Mouse (Mus musculus) embryonic facial prominence, embryonic 14.5 days (tissue): Measurements from ENCODE around the gene Elf2. TPM values are rescaled to one million over a fixed set of nuclear protein-coding genes. Genes with fewer than 3 reads are reported as not detected.

Experiments
- ATAC-seq: fragments of 200-750 bp; cut with Nextera tagmentation; 2 replicates; pipeline ENCODE4 v1.8.0; 2017; ENCODE audit warnings: low read depth, moderate number of reproducible peaks, moderate TSS enrichment
- DNase-seq: peaks from one replicate; pipeline ENCODE4 v3.0.0-alpha.2; 2015; ENCODE audit warnings: low spot score
- H3K27ac ChIP-seq: fragments of 300-500 bp; sonication (generic); replicated peaks from 2 replicates; pipeline ENCODE4 v1.5.1; 2014; ENCODE audit warnings: low read depth, mild to moderate bottlenecking, low read length, moderate library complexity
- H3K27me3 ChIP-seq: fragments of 300-500 bp; sonication (generic); replicated peaks from 2 replicates; pipeline ENCODE4 v1.6.1; 2014; ENCODE audit warnings: low read length; ENCODE audit not compliant: control insufficient read depth, insufficient read depth
- H3K36me3 ChIP-seq: fragments of 300-500 bp; sonication (generic); 2 replicates; pipeline ENCODE4 v1.6.1; 2014; ENCODE audit warnings: low read length, mixed read lengths; ENCODE audit not compliant: control insufficient read depth, insufficient read depth
- H3K4me1 ChIP-seq: fragments of 300-500 bp; sonication (generic); 2 replicates; pipeline ENCODE4 v1.6.1; 2014; ENCODE audit warnings: antibody characterized with exemption, low read length; ENCODE audit not compliant: control insufficient read depth, insufficient read depth
- H3K4me2 ChIP-seq: fragments of 300-500 bp; sonication (generic); 2 replicates; pipeline ENCODE4 v1.6.1; 2014; ENCODE audit warnings: low read depth, mild to moderate bottlenecking, low read length, moderate library complexity, mixed read lengths
- H3K4me3 ChIP-seq: fragments of 300-500 bp; sonication (generic); 2 replicates; pipeline ENCODE4 v1.5.1; 2014; ENCODE audit warnings: low read depth, mild to moderate bottlenecking, low read length
- H3K9ac ChIP-seq: fragments of 300-500 bp; sonication (generic); 2 replicates; pipeline ENCODE4 v1.6.1; 2014; ENCODE audit warnings: low read depth, mild to moderate bottlenecking, low read length, moderate library complexity, mixed read lengths
- H3K9me3 ChIP-seq: fragments of 300-500 bp; sonication (generic); 2 replicates; pipeline ENCODE4 v1.6.1; 2016; ENCODE audit warnings: low read length; ENCODE audit not compliant: control insufficient read depth
- WGBS: fragments of 180-500 bp; shearing (Covaris S2); extraction: QIAGEN DNeasy Blood & Tissue Kit; methylation state at CpG from one replicate; pipeline ENCODE4 v1.1.7; 2014; 5-methylcytosine and 5-hydroxymethylcytosine counted together
- polyA plus RNA-seq: library from polyadenylated mRNA; unstranded; fragments of >200 nt; fragmentation: Nextera tagmentation; extraction: Ambion mirVana; gene quantifications from 2 replicates; pipeline ENCODE4 v1.2.1, GENCODE M21; 2014

Gene Elf2
- polyA plus RNA-seq, 1 experiment from 2014 or later, result 56.8 TPM

- Histone ChIP-seq H3K27ac (no peak overlapping the region), H3K27me3 (no peaks in the 10 kb centered on the region), H3K36me3 (no peaks in the 10 kb centered on the region), H3K4me1 (no peaks in the 10 kb centered on the region), H3K4me2 (peak overlapping the region; percentile 26; the same call in 1 of the 2 replicates), H3K9me3 (no peaks in the 10 kb centered on the region), H3K9ac (no peak overlapping the region), H3K4me3 (no peak overlapping the region)
- peak; percentile 86 for ATAC-seq
- DNase-seq, result peak; percentile 91
- WGBS, result 29% methylated on average over 13 of the region's 13 CpGs
These were observed 106.3 kb downstream of the Elf2 start for GRCm38 (mm10) chr3:51233918-51234751.

GRCm38 (mm10) chr3:51233474-51233873 lies 107.0 kb downstream of the Elf2 start:
- H3K9ac ChIP-seq, result no peak overlapping the region
- ATAC-seq (no peak), DNase-seq (no peak)
- 53% methylated on average over 5 of the region's 5 CpGs for WGBS
- H3K36me3 ChIP-seq, result no peaks in the 10 kb centered on the region
- peaks cover 4% of the 10 kb centered on the region; the same call in 1 of the 2 replicates for H3K4me1 ChIP-seq
- no peaks in the 10 kb centered on the region for H3K9me3 ChIP-seq
- no peak overlapping the region for H3K4me3 ChIP-seq
- H3K27me3 ChIP-seq, result no peaks in the 10 kb centered on the region
- H3K4me2 ChIP-seq, result no peak overlapping the region
- H3K27ac ChIP-seq, result no peak overlapping the region

GRCm38 (mm10) chr3:51232205-51232910 lies 108.1 kb downstream of the Elf2 start:
- H3K4me3 ChIP-seq, result no peak overlapping the region
- H3K4me1 ChIP-seq, result peaks cover 4% of the 10 kb centered on the region; the same call in 1 of the 2 replicates
- WGBS, result 94% methylated on average over 3 of the region's 3 CpGs
- no peak overlapping the region for H3K27ac ChIP-seq
- no peak overlapping the region for H3K9ac ChIP-seq
- H3K4me2 ChIP-seq, result no peak overlapping the region
- DNase-seq (no peak), ATAC-seq (no peak)
- no peaks in the 10 kb centered on the region for H3K36me3 ChIP-seq
- H3K27me3 ChIP-seq, result no peaks in the 10 kb centered on the region
- H3K9me3 ChIP-seq, result no peaks in the 10 kb centered on the region

- no peak for ATAC-seq
- Histone ChIP-seq H3K9ac (no peak overlapping the region), H3K9me3 (no peaks in the 10 kb centered on the region), H3K36me3 (no peaks in the 10 kb centered on the region), H3K27ac (no peak overlapping the region), H3K4me1 (peaks cover 6% of the 10 kb centered on the region), H3K27me3 (no peaks in the 10 kb centered on the region), H3K4me2 (no peak overlapping the region), H3K4me3 (no peak overlapping the region)
- no peak for DNase-seq
- 65% methylated on average over 3 of the region's 3 CpGs for WGBS
These were observed 109.0 kb downstream of the Elf2 start for GRCm38 (mm10) chr3:51231499-51231898.

- no peaks in the 10 kb centered on the region for H3K36me3 ChIP-seq
- DNase-seq, result no peak
- 82% methylated on average over 5 of the region's 5 CpGs for WGBS
- ATAC-seq, result no peak
- H3K27ac ChIP-seq, result no peak overlapping the region
- H3K9me3 ChIP-seq, result no peaks in the 10 kb centered on the region
- H3K9ac ChIP-seq, result no peak overlapping the region
- no peaks in the 10 kb centered on the region for H3K27me3 ChIP-seq
- H3K4me3 ChIP-seq, result no peak overlapping the region
- H3K4me1 ChIP-seq, result peaks cover 11% of the 10 kb centered on the region
- H3K4me2 ChIP-seq, result no peak overlapping the region
These were observed 109.6 kb downstream of the Elf2 start for GRCm38 (mm10) chr3:51230886-51231285.

- no peak overlapping the region for H3K27ac ChIP-seq
- H3K4me3 ChIP-seq, result no peak overlapping the region
- no peak for DNase-seq
- no peak overlapping the region for H3K4me2 ChIP-seq
- H3K4me1 ChIP-seq, result peaks cover 11% of the 10 kb centered on the region
- H3K27me3 ChIP-seq, result no peaks in the 10 kb centered on the region
- WGBS, result 90% methylated on average over 6 of the region's 6 CpGs
- H3K36me3 ChIP-seq, result no peaks in the 10 kb centered on the region
- no peak for ATAC-seq
- H3K9me3 ChIP-seq, result no peaks in the 10 kb centered on the region
- H3K9ac ChIP-seq, result no peak overlapping the region
These were observed 110.2 kb downstream of the Elf2 start for GRCm38 (mm10) chr3:51230146-51230835.

- Histone ChIP-seq H3K4me2 (no peak overlapping the region), H3K4me1 (peaks cover 11% of the 10 kb centered on the region), H3K36me3 (no peaks in the 10 kb centered on the region), H3K27ac (no peak overlapping the region), H3K27me3 (no peaks in the 10 kb centered on the region), H3K9me3 (no peaks in the 10 kb centered on the region), H3K9ac (no peak overlapping the region), H3K4me3 (no peak overlapping the region)
- no peak for DNase-seq
- 86% methylated on average over 3 of the region's 3 CpGs for WGBS
- no peak for ATAC-seq
These were observed 111.2 kb downstream of the Elf2 start for GRCm38 (mm10) chr3:51229226-51229625.

GRCm38 (mm10) chr3:51228821-51229205 lies 111.7 kb downstream of the Elf2 start:
- DNase-seq (no peak), ATAC-seq (no peak)
- no peaks in the 10 kb centered on the region for H3K36me3 ChIP-seq
- 77% methylated on average over 9 of the region's 9 CpGs for WGBS
- peaks cover 14% of the 10 kb centered on the region for H3K4me1 ChIP-seq
- H3K9me3 ChIP-seq, result no peaks in the 10 kb centered on the region
- H3K4me2 ChIP-seq, result no peak overlapping the region
- H3K27ac ChIP-seq, result no peak overlapping the region
- no peak overlapping the region for H3K9ac ChIP-seq
- H3K4me3 ChIP-seq, result no peak overlapping the region
- H3K27me3 ChIP-seq, result no peaks in the 10 kb centered on the region
